Mouse (Mus musculus) spleen, adult 2 months (tissue): ENCODE results near the gene Spata31d1d.

Experiments used
- CTCF ChIP-seq: fragments of 200-500 bp; IDR thresholded peaks from 2 replicates; pipeline ENCODE4 v1.5.1; 2011; ENCODE audit warnings: mild to moderate bottlenecking, inconsistent platforms; ENCODE audit not compliant: insufficient read depth, insufficient read length, insufficient replicate concordance; ENCODE audit errors: extremely low read depth
- POLR2A ChIP-seq: fragments of 200-500 bp; IDR thresholded peaks from 2 replicates; pipeline ENCODE4 v1.6.1; 2011; ENCODE audit warnings: low read depth, low read length, inconsistent platforms

GRCm38 (mm10) chr13:59728378-59729093, 3.0 kb downstream of the Spata31d1d start:
- TF ChIP-seq POLR2A (no peak), CTCF (peak; percentile 93)
